Mouse (Mus musculus): ENCODE measurements at regions not wholly inside any gene's neighbourhood (a gene's known extent, or its start where the extent isn't known, plus 50 kb on each side); places are given as distances from the start of the nearest gene placed in this dataset.

DNA sequence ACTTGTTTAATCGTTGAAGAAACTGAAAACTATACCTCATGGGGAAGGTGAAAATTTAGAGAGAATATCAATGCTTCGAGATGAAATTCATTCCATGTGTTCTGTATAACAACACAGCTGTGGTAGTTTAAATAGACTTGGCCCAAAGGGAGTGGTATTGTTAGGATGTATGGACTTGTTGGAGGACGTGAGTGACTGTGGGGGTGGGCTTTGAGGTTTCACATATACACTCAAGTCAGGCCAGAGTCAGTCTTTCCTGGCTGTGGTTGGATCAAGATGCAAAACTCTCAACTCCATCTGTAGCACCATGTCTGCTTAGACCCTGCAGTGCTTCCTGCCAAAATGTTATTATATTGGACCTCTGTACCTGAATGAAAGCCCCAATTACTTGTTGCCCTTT, 206.3 kb downstream of the Pdha2 start:
- ATAC-seq (ENCODE audit: low FRiP score, low read depth): peak; percentile 63
- Histone ChIP-seq H3K27me3 (ENCODE audit: control insufficient read depth, insufficient read depth, low read length) (no peaks in the 10 kb centered on the region), H3K9ac (ENCODE audit: low read depth, low read length, severe bottlenecking) (no peak overlapping the region), H3K36me3 (ENCODE audit: control insufficient read depth, insufficient read depth, low read length) (no peaks in the 10 kb centered on the region), H3K4me3 (replicated peaks; ENCODE audit: low read length) (no peak overlapping the region), H3K27ac (replicated peaks; ENCODE audit: low read depth, low read length) (no peak overlapping the region), H3K4me2 (replicated peaks; ENCODE audit: low read depth, low read length, severe bottlenecking) (no peak overlapping the region), H3K9me3 (ENCODE audit: control insufficient read depth, low read length) (no peaks in the 10 kb centered on the region), H3K4me1 (ENCODE audit: control insufficient read depth, insufficient read depth, low read length) (no peaks in the 10 kb centered on the region)
- no peak for TF ChIP-seq POLR2A (IDR thresholded peaks at IDR 0.05; ENCODE audit: borderline replicate concordance, extremely low read depth, insufficient read depth, insufficient read length)
- WGBS: 27% methylated on average over 3 of the region's 3 CpGs
- peak; percentile 23 for DNase-seq (ENCODE audit: low spot score)

DNA sequence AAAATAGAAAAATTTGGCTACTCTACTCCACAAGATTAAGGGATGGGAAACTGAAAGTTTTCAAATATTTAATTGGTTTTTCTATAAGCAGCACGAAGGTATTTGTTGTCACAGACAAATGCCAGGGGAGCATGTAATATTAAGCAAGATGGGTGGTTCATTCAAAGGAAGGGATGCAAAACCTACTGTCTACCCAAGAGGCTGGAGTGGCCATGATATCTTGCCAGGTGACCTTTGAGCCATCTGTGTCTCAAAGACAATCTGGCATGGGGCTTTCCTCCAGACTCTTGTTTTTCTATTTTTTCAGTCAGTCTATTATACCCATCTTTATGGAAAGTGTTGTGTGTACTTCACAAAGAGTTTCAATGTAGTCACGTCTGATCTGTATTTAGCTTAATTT, 208.6 kb downstream of the Pdha2 start:
- H3K36me3 ChIP-seq (ENCODE audit: control insufficient read depth, insufficient read depth, low read length): no peaks in the 10 kb centered on the region
- H3K27ac ChIP-seq (replicated peaks; ENCODE audit: low read depth, low read length): no peak overlapping the region
- no peak for ATAC-seq (ENCODE audit: low FRiP score, low read depth)
- no peak for TF ChIP-seq POLR2A (IDR thresholded peaks at IDR 0.05; ENCODE audit: borderline replicate concordance, extremely low read depth, insufficient read depth, insufficient read length)
- no peak overlapping the region for H3K9ac ChIP-seq (ENCODE audit: low read depth, low read length, severe bottlenecking)
- H3K27me3 ChIP-seq (ENCODE audit: control insufficient read depth, insufficient read depth, low read length): no peaks in the 10 kb centered on the region
- WGBS: 75% methylated on average over 2 of the region's 2 CpGs
- H3K9me3 ChIP-seq (ENCODE audit: control insufficient read depth, low read length): no peaks in the 10 kb centered on the region
- no peak for DNase-seq (ENCODE audit: low spot score)
- no peak overlapping the region for H3K4me2 ChIP-seq (replicated peaks; ENCODE audit: low read depth, low read length, severe bottlenecking)
- H3K4me1 ChIP-seq (ENCODE audit: control insufficient read depth, insufficient read depth, low read length): no peaks in the 10 kb centered on the region
- H3K4me3 ChIP-seq (replicated peaks; ENCODE audit: low read length): no peak overlapping the region

DNA sequence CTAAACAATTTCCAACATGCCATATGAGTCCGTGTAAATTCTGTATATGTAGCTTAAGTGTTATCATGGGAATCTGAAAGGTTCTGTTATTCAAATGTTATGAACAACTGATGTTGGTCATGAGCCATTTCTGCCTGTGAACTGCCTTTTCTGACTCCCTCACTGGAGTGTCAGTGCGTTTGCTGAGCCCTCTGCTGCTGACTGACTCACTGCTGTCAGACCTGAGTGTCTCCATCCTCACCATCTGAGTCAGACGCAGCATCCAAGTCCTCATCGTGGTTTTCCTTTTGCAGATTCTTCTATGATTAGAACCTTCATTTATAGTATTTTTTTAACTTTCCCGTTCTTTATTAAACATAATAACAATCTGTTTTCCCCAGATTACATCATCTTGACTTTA, 223.9 kb downstream of the Pdha2 start:
- H3K9me3 ChIP-seq (ENCODE audit: control insufficient read depth, low read length): no peaks in the 10 kb centered on the region
- ATAC-seq (ENCODE audit: low FRiP score, low read depth) (no peak), DNase-seq (ENCODE audit: low spot score) (no peak)
- no peak overlapping the region for H3K9ac ChIP-seq (ENCODE audit: low read depth, low read length, severe bottlenecking)
- no peaks in the 10 kb centered on the region for H3K4me1 ChIP-seq (ENCODE audit: control insufficient read depth, insufficient read depth, low read length)
- no peaks in the 10 kb centered on the region for H3K27me3 ChIP-seq (ENCODE audit: control insufficient read depth, insufficient read depth, low read length)
- no peak overlapping the region for H3K4me3 ChIP-seq (replicated peaks; ENCODE audit: low read length)
- H3K4me2 ChIP-seq (replicated peaks; ENCODE audit: low read depth, low read length, severe bottlenecking): no peak overlapping the region
- H3K27ac ChIP-seq (replicated peaks; ENCODE audit: low read depth, low read length): no peak overlapping the region
- H3K36me3 ChIP-seq (ENCODE audit: control insufficient read depth, insufficient read depth, low read length): no peaks in the 10 kb centered on the region
- WGBS: 62% methylated on average over 5 of the region's 5 CpGs
- no peak for TF ChIP-seq POLR2A (IDR thresholded peaks at IDR 0.05; ENCODE audit: borderline replicate concordance, extremely low read depth, insufficient read depth, insufficient read length)

DNA sequence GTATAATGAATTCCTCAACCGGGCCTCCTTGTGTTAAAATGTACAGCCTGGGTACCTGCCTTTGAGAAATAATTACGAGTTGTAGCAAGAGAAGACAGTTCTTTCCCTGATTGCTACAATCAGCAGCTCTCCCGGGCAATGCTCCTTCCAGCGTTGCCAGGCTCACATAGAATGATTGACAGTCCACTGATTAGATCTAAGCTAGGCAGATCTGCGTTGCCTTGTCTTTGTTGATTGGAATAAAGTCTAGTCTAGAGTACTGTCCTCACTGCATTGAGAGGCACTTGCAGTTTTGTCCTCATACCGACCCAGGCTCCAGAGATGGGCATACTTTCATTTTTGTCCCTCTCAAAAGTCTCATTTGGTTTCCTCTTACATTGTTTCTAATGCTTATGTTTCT, 238.6 kb downstream of the Pdha2 start:
- ATAC-seq (ENCODE audit: low FRiP score, low read depth) (no peak), DNase-seq (ENCODE audit: low spot score) (no peak)
- WGBS: 59% methylated on average over 6 of the region's 6 CpGs
- no peaks in the 10 kb centered on the region for H3K27me3 ChIP-seq (ENCODE audit: control insufficient read depth, insufficient read depth, low read length)
- H3K9ac ChIP-seq (ENCODE audit: low read depth, low read length, severe bottlenecking): no peak overlapping the region
- no peaks in the 10 kb centered on the region for H3K36me3 ChIP-seq (ENCODE audit: control insufficient read depth, insufficient read depth, low read length)
- H3K4me1 ChIP-seq (ENCODE audit: control insufficient read depth, insufficient read depth, low read length): no peaks in the 10 kb centered on the region
- H3K4me2 ChIP-seq (replicated peaks; ENCODE audit: low read depth, low read length, severe bottlenecking): no peak overlapping the region
- H3K27ac ChIP-seq (replicated peaks; ENCODE audit: low read depth, low read length): no peak overlapping the region
- no peak for TF ChIP-seq POLR2A (IDR thresholded peaks at IDR 0.05; ENCODE audit: borderline replicate concordance, extremely low read depth, insufficient read depth, insufficient read length)
- H3K4me3 ChIP-seq (replicated peaks; ENCODE audit: low read length): no peak overlapping the region
- H3K9me3 ChIP-seq (ENCODE audit: control insufficient read depth, low read length): no peaks in the 10 kb centered on the region

DNA sequence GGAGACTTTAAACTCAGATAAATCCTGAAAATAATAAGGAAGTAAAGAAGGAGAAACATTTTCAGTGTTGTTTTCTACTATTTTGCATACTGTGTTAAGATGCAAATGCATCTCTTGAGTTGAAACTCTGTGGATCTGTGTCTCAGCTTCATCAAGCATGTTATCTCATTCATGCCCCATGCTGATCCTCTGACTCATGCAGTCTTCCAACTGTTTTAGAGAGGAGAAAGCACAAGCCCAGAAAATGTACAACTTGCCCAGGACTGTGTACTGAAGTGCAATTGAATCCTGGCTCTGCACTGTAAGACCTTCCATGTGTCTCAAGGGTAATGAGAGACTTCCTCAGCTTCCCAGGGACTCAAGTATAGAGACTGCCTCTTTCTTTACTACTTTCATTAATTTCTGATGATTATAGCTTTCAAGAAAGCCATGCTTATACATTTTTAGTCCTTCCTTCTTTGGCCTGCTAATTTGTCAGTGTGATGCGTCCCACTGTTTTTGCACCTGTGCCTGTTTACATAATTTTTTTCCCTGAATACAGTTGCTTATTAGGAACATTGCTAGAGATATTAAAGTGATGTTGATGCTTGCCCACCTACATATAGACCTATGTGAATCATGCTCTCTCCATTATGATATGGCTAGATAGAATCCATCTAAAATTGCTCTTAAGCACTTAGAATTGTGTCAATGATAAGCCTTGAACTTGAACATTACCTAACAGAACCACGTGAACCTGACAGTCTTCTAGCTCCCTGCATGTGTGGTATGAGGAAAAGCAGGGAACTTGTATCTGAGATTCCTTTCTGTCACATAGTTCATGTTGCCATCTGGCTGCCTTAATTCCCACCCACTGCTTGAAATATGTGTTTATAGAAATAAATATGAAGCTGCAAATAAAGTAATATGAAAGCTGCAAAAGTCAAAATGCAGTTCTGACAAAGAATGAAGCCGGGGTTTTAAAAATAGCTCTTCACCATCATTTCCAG, 242.0 kb downstream of the Pdha2 start:
- no peaks in the 10 kb centered on the region for H3K27me3 ChIP-seq (ENCODE audit: control insufficient read depth, insufficient read depth, low read length)
- H3K4me1 ChIP-seq (ENCODE audit: control insufficient read depth, insufficient read depth, low read length): no peaks in the 10 kb centered on the region
- ATAC-seq (ENCODE audit: low FRiP score, low read depth): no peak
- no peak for DNase-seq (ENCODE audit: low spot score)
- TF ChIP-seq POLR2A (IDR thresholded peaks at IDR 0.05; ENCODE audit: borderline replicate concordance, extremely low read depth, insufficient read depth, insufficient read length): no peak
- no peak overlapping the region for H3K4me3 ChIP-seq (replicated peaks; ENCODE audit: low read length)
- no peak overlapping the region for H3K9ac ChIP-seq (ENCODE audit: low read depth, low read length, severe bottlenecking)
- H3K36me3 ChIP-seq (ENCODE audit: control insufficient read depth, insufficient read depth, low read length): no peaks in the 10 kb centered on the region
- H3K9me3 ChIP-seq (ENCODE audit: control insufficient read depth, low read length): no peaks in the 10 kb centered on the region
- 88% methylated on average over 3 of the region's 3 CpGs for WGBS
- H3K27ac ChIP-seq (replicated peaks; ENCODE audit: low read depth, low read length): no peak overlapping the region
- no peak overlapping the region for H3K4me2 ChIP-seq (replicated peaks; ENCODE audit: low read depth, low read length, severe bottlenecking)
